Mouse (Mus musculus): Measurements from ENCODE around the gene Ggt6. TPM values are rescaled to one million over a fixed set of nuclear protein-coding genes. Genes with fewer than 3 reads are reported as not detected.

Ggt6 gene
- polyA plus RNA-seq, 1 experiment from 2014 or later: not detected

GRCm38 (mm10) chr11:72440965-72441664 lies 5.8 kb downstream of the Ggt6 start, which contains the start of gene Mybbp1a:
Gene Mybbp1a (plus strand): TSS chr11:72441355.
- Histone ChIP-seq H3K4me3 (ENCODE audit: low read depth, low read length) (peak within 1 kb of the TSS; percentile 67), H3K9me3 (ENCODE audit: control insufficient read depth, low read length) (no peaks in the 10 kb centered on the region), H3K36me3 (ENCODE audit: control insufficient read depth, insufficient read depth, low read length) (peaks cover 17% of the 10 kb centered on the region), H3K4me2 (replicated peaks; ENCODE audit: low read depth, low read length) (peak within 1 kb of the TSS; percentile 64), H3K9ac (ENCODE audit: low read depth, low read length) (peak within 1 kb of the TSS; percentile 73), H3K27me3 (ENCODE audit: control insufficient read depth, insufficient read depth, low read length) (no peaks in the 10 kb centered on the region), H3K4me1 (replicated peaks; ENCODE audit: control insufficient read depth, insufficient read depth, low read length) (no peaks in the 10 kb centered on the region; the same call in 1 of the 2 replicates), H3K27ac (ENCODE audit: low read depth, low read length) (peak within 1 kb of the TSS; percentile 76)
- DNase-seq (ENCODE audit: low spot score): peak; percentile 99
- peak; percentile 91 for ATAC-seq (ENCODE audit: low FRiP score)
- WGBS: under 1% methylated on average over 46 of the region's 46 CpGs

DNA sequence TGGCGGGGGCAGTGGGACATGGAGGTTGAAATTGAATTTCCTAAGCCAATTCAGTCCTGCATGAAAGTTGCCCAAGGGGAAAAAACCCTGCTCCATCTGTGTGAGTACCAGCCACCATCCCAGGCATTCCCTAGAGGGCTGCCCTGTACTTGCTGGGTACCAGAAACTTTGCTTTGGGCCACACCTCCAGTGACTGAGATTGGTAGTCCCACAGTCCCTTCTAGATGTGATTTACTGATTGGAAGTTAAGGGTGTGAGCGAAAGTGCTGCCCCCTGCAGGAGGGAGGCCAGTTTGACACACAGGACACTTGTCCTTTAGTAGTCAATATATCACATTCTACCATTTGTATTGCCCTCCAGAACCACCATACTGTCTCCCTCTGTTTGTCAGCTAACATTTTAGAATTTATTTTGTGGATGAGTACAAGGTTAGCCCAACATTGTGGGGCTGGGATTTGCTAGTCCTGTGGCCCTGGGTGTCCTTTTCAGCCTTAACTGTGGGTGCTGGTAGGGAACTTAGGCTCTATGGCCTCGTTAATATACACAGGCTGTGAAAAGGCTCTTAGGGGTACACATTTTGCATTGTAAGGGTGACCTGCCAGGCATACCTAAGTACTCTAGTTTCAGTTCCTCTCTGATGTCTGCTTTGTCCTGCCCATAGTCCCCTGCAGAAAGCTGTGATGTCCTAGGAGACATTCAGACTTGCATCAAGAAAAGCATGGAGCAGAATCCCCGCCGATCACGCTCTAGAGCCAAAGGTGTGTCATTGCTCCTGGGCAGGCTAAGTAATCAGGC lies 11.2 kb downstream of the Ggt6 start:
- Histone ChIP-seq H3K27ac (ENCODE audit: low read depth, low read length) (no peak overlapping the region), H3K27me3 (ENCODE audit: control insufficient read depth, insufficient read depth, low read length) (no peaks in the 10 kb centered on the region), H3K4me1 (replicated peaks; ENCODE audit: control insufficient read depth, insufficient read depth, low read length) (no peaks in the 10 kb centered on the region; the same call in 1 of the 2 replicates), H3K9ac (ENCODE audit: low read depth, low read length) (no peak overlapping the region), H3K4me2 (replicated peaks; ENCODE audit: low read depth, low read length) (no peak overlapping the region), H3K4me3 (ENCODE audit: low read depth, low read length) (no peak overlapping the region), H3K9me3 (ENCODE audit: control insufficient read depth, low read length) (no peaks in the 10 kb centered on the region), H3K36me3 (ENCODE audit: control insufficient read depth, insufficient read depth, low read length) (peaks cover 43% of the 10 kb centered on the region)
- 88% methylated on average over 6 of the region's 6 CpGs for WGBS
- DNase-seq (ENCODE audit: low spot score): peak; percentile 72
- no peak for ATAC-seq (ENCODE audit: low FRiP score)

- ATAC-seq (ENCODE audit: low FRiP score) (no peak), DNase-seq (ENCODE audit: low spot score) (no peak)
- Histone ChIP-seq H3K4me3 (ENCODE audit: low read depth, low read length) (no peak overlapping the region), H3K9ac (ENCODE audit: low read depth, low read length) (no peak overlapping the region), H3K27me3 (ENCODE audit: control insufficient read depth, insufficient read depth, low read length) (no peaks in the 10 kb centered on the region), H3K27ac (ENCODE audit: low read depth, low read length) (no peak overlapping the region), H3K9me3 (ENCODE audit: control insufficient read depth, low read length) (no peaks in the 10 kb centered on the region), H3K36me3 (ENCODE audit: control insufficient read depth, insufficient read depth, low read length) (peaks cover 43% of the 10 kb centered on the region), H3K4me1 (replicated peaks; ENCODE audit: control insufficient read depth, insufficient read depth, low read length) (no peaks in the 10 kb centered on the region), H3K4me2 (replicated peaks; ENCODE audit: low read depth, low read length) (no peak overlapping the region)
- WGBS: 86% methylated on average over 8 of the region's 8 CpGs
Measured at GRCm38 (mm10) chr11:72447475-72447874, 12.1 kb downstream of the Ggt6 start.

GRCm38 (mm10) chr11:72452140-72452665 lies 16.9 kb downstream of the Ggt6 start:
- DNase-seq (ENCODE audit: low spot score): no peak
- no peak overlapping the region for H3K9ac ChIP-seq (ENCODE audit: low read depth, low read length)
- H3K4me1 ChIP-seq (replicated peaks; ENCODE audit: control insufficient read depth, insufficient read depth, low read length): peaks cover 7% of the 10 kb centered on the region
- no peak for ATAC-seq (ENCODE audit: low FRiP score)
- peaks cover 16% of the 10 kb centered on the region for H3K36me3 ChIP-seq (ENCODE audit: control insufficient read depth, insufficient read depth, low read length)
- no peak overlapping the region for H3K27ac ChIP-seq (ENCODE audit: low read depth, low read length)
- no peaks in the 10 kb centered on the region for H3K27me3 ChIP-seq (ENCODE audit: control insufficient read depth, insufficient read depth, low read length)
- no peak overlapping the region for H3K4me3 ChIP-seq (ENCODE audit: low read depth, low read length)
- WGBS: 97% methylated on average over 3 of the region's 3 CpGs
- H3K9me3 ChIP-seq (ENCODE audit: control insufficient read depth, low read length): no peaks in the 10 kb centered on the region
- H3K4me2 ChIP-seq (replicated peaks; ENCODE audit: low read depth, low read length): no peak overlapping the region

GRCm38 (mm10) chr11:72453105-72453953 lies 18.0 kb downstream of the Ggt6 start:
- no peak for DNase-seq (ENCODE audit: low spot score)
- no peak overlapping the region for H3K9ac ChIP-seq (ENCODE audit: low read depth, low read length)
- no peak overlapping the region for H3K27ac ChIP-seq (ENCODE audit: low read depth, low read length)
- whole genome bisulfite sequencing: 62% methylated on average over 15 of the region's 15 CpGs
- H3K36me3 ChIP-seq (ENCODE audit: control insufficient read depth, insufficient read depth, low read length): peaks cover 10% of the 10 kb centered on the region
- no peak overlapping the region for H3K4me2 ChIP-seq (replicated peaks; ENCODE audit: low read depth, low read length)
- no peaks in the 10 kb centered on the region for H3K9me3 ChIP-seq (ENCODE audit: control insufficient read depth, low read length)
- H3K4me1 ChIP-seq (replicated peaks; ENCODE audit: control insufficient read depth, insufficient read depth, low read length): peaks cover 7% of the 10 kb centered on the region
- no peaks in the 10 kb centered on the region for H3K27me3 ChIP-seq (ENCODE audit: control insufficient read depth, insufficient read depth, low read length)
- ATAC-seq (ENCODE audit: low FRiP score): no peak
- H3K4me3 ChIP-seq (ENCODE audit: low read depth, low read length): no peak overlapping the region

DNA sequence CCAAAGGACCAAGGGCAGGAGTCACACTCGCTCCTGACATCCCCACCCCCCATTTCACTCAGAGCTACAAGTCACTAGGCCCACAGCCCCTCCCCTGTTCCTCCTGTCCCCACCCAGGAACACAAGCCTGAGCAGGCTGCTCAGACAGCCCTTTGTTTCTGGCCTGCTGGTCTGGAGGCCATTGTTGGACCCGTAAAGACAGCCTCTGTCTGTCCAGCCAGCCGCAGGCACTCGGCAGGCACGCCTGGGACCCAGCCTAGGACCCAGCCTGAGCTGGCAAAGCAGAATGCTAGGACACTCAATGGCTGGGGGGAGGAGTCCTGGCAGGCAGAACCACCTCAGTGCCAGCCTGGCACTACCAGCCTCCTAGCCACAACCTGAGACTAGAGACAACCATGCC lies 20.4 kb downstream of the Ggt6 start:
- 37% methylated on average over 5 of the region's 5 CpGs for WGBS
- Histone ChIP-seq H3K36me3 (ENCODE audit: control insufficient read depth, insufficient read depth, low read length) (no peaks in the 10 kb centered on the region; the same call in 1 of the 2 replicates), H3K27me3 (ENCODE audit: control insufficient read depth, insufficient read depth, low read length) (no peaks in the 10 kb centered on the region), H3K27ac (ENCODE audit: low read depth, low read length) (peak overlapping the region; percentile 70), H3K4me1 (replicated peaks; ENCODE audit: control insufficient read depth, insufficient read depth, low read length) (peaks cover 7% of the 10 kb centered on the region), H3K4me3 (ENCODE audit: low read depth, low read length) (no peak overlapping the region), H3K9me3 (ENCODE audit: control insufficient read depth, low read length) (no peaks in the 10 kb centered on the region), H3K4me2 (replicated peaks; ENCODE audit: low read depth, low read length) (no peak overlapping the region), H3K9ac (ENCODE audit: low read depth, low read length) (peak overlapping the region; percentile 52)
- peak; percentile 45 for DNase-seq (ENCODE audit: low spot score)
- ATAC-seq (ENCODE audit: low FRiP score): peak; percentile 78

DNA sequence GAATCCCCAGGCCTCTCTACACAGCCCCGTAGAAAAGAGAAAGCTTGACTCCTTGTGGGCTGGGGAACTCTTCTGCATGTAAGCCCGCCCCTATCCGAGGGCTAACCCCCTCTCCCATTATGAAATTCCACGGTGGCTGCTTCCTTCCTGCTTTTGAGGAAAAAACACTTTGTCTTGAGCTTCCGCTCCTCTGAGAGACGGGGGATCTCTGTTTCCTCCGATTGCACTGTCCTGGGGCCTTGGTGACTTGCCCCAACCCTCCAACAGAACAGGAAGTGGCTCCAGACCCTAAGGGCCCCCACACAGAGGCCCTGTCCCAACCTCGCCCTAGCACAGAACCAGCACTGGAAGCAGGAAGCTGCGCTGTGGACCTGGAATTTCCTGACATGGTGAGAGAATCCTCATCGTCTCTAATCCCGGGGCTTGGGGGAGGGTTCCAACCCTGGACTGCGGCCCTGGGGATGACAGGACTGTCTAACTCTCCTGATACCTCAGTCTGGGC lies 22.7 kb downstream of the Ggt6 start:
- no peak for DNase-seq (ENCODE audit: low spot score)
- Histone ChIP-seq H3K9me3 (ENCODE audit: control insufficient read depth, low read length) (no peaks in the 10 kb centered on the region), H3K4me1 (replicated peaks; ENCODE audit: control insufficient read depth, insufficient read depth, low read length) (peaks cover 7% of the 10 kb centered on the region), H3K4me2 (replicated peaks; ENCODE audit: low read depth, low read length) (no peak overlapping the region), H3K36me3 (ENCODE audit: control insufficient read depth, insufficient read depth, low read length) (no peaks in the 10 kb centered on the region), H3K27me3 (ENCODE audit: control insufficient read depth, insufficient read depth, low read length) (no peaks in the 10 kb centered on the region), H3K4me3 (ENCODE audit: low read depth, low read length) (no peak overlapping the region), H3K27ac (ENCODE audit: low read depth, low read length) (no peak overlapping the region), H3K9ac (ENCODE audit: low read depth, low read length) (no peak overlapping the region)
- ATAC-seq (ENCODE audit: low FRiP score): no peak
- 72% methylated on average over 12 of the region's 12 CpGs for WGBS

- no peaks in the 10 kb centered on the region for H3K27me3 ChIP-seq (ENCODE audit: control insufficient read depth, insufficient read depth, low read length)
- H3K27ac ChIP-seq (ENCODE audit: low read depth, low read length): no peak overlapping the region
- ATAC-seq (ENCODE audit: low FRiP score) (no peak), DNase-seq (ENCODE audit: low spot score) (no peak)
- no peak overlapping the region for H3K4me3 ChIP-seq (ENCODE audit: low read depth, low read length)
- H3K36me3 ChIP-seq (ENCODE audit: control insufficient read depth, insufficient read depth, low read length): no peaks in the 10 kb centered on the region
- no peak overlapping the region for H3K4me2 ChIP-seq (replicated peaks; ENCODE audit: low read depth, low read length)
- no peaks in the 10 kb centered on the region for H3K9me3 ChIP-seq (ENCODE audit: control insufficient read depth, low read length)
- no peak overlapping the region for H3K9ac ChIP-seq (ENCODE audit: low read depth, low read length)
- peaks cover 7% of the 10 kb centered on the region for H3K4me1 ChIP-seq (replicated peaks; ENCODE audit: control insufficient read depth, insufficient read depth, low read length)
- WGBS: 89% methylated on average over 3 of the region's 3 CpGs
Measured at GRCm38 (mm10) chr11:72458502-72458901, 23.2 kb downstream of the Ggt6 start.

Measured in hindbrain, embryonic 11.5 days (tissue).